Mouse (Mus musculus) right cerebral cortex, postnatal 10 days (tissue): Measurements from ENCODE around the gene Twnk.

Source experiments
- DNase-seq, 2 experiments: peaks; one replicate each; pipeline ENCODE4 v3.0.0; 2021; ENCODE audit warnings: low spot score in 2 of 2

Gene Twnk

DNA sequence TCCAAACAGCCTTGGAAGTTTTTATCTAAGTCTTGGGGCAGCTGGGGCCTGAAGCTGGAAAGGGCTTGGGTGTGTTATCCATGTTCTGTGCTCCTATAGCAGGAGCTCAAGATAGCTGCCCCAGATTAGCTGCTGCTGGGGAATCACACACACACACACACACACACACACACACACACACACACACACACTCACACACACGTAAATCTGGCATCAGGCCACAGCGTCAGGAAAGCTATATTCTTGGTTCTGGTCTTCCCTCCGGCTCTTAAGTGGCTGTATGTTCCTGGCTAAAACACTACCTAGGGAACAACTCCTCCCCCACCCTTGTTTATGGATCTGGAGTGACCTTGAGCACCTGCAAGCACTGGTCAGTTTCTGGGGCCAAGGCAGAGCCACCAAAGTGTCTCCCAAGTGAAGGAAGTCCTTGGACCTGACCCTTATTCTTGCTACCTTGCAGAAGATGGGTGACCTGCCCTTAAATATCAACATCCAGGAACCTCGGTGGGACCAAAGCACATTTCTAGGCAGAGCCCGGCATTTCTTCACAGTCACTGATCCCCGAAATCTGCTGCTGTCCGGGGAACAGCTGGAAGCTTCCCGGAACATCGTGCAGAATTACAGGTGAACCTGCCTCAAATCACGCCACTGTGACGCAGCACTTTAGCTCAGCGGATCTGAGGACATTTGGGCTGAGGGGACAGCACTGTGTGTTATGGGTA, 43.3 kb downstream of the Twnk start:
- DNase-seq = no peak

GRCm38 (mm10) chr19:45049523-45049922, 44.1 kb downstream of the Twnk start:
- no peak for DNase-seq

GRCm38 (mm10) chr19:45053451-45053850, 48.0 kb downstream of the Twnk start:
- DNase-seq = no peak

GRCm38 (mm10) chr19:45054892-45055690, 49.6 kb downstream of the Twnk start:
- no peak for DNase-seq

DNA sequence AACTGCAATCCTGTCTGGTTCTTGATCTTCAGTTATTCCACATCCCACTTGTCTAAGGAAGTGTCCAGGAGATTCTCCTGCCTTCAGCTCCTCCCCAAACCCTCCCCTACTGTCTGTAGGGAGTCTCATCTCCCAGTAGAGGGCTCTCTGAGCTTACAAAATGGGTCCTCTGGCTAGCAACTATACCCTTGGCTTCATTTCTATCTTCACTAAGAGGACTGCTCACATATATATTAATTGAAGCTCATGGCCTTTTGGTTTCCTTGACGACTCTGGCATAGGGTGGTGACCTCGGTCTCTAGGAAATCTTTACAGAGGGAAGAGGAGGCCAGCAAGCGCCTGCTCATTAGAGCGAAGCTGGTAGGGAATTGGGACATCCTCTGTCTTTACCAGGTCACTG, 50.9 kb downstream of the Twnk start:
- no peak for DNase-seq

GRCm38 (mm10) chr19:45056908-45057698, 51.6 kb downstream of the Twnk start:
- no peak for DNase-seq

DNA sequence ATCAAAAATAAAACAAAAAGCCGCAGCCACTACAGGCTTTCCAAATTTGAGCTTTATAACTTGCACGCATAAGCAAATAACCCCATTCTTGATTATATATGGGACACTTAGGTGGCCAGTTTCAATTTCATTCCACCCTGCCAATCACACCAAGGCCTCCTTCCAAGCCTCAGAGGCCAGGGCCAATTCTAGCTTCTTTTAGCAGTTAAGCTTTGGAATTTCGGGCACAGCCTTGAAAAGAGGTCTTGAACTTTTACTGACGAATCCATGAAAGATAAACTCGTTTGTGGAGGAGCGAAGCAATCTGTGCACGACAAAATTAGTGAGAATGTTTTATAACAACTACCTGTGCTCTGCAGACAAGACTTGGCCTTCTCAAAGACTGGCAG, 52.3 kb downstream of the Twnk start:
- no peak for DNase-seq

- peak; percentile 95 to 96 for DNase-seq
Measured at GRCm38 (mm10) chr19:45058113-45058839, 52.8 kb downstream of the Twnk start.

GRCm38 (mm10) chr19:45058841-45059240, 53.4 kb downstream of the Twnk start:
- DNase-seq = no peak
